Mouse (Mus musculus) hindbrain, embryonic 13.5 days (tissue): Measurements from ENCODE around the gene Wdr37. TPM values are rescaled to one million over a fixed set of nuclear protein-coding genes. Genes with fewer than 3 reads are reported as not detected.

Experiments
- ATAC-seq: fragments of 200-750 bp; cut with Nextera tagmentation; 2 replicates; pipeline ENCODE4 v1.8.0; 2017; ENCODE audit warnings: moderate TSS enrichment; ENCODE audit not compliant: low FRiP score
- H3K27ac ChIP-seq: fragments of 300-500 bp; sonication (generic); 2 replicates; pipeline ENCODE4 v1.5.1; 2015; ENCODE audit warnings: inconsistent platforms, mild to moderate bottlenecking, moderate library complexity
- H3K27me3 ChIP-seq: fragments of 300-500 bp; sonication (generic); 2 replicates; pipeline ENCODE4 v1.6.1; 2015; ENCODE audit warnings: mild to moderate bottlenecking, inconsistent platforms
- H3K36me3 ChIP-seq: fragments of 300-500 bp; sonication (generic); 2 replicates; pipeline ENCODE4 v1.6.1; 2015; ENCODE audit warnings: mild to moderate bottlenecking, inconsistent platforms
- H3K4me1 ChIP-seq: fragments of 300-500 bp; sonication (generic); replicated peaks from 2 replicates; pipeline ENCODE4 v1.6.1; 2015; ENCODE audit warnings: inconsistent platforms
- H3K4me2 ChIP-seq: fragments of 300-500 bp; sonication (generic); 2 replicates; pipeline ENCODE4 v1.6.1; 2015; ENCODE audit warnings: inconsistent platforms, mild to moderate bottlenecking, moderate library complexity
- H3K4me3 ChIP-seq: fragments of 300-500 bp; sonication (generic); 2 replicates; pipeline ENCODE4 v1.5.1; 2015; ENCODE audit warnings: mild to moderate bottlenecking, inconsistent platforms
- H3K9ac ChIP-seq: fragments of 300-500 bp; sonication (generic); 2 replicates; pipeline ENCODE4 v1.6.1; 2015; ENCODE audit warnings: mild to moderate bottlenecking, inconsistent platforms
- H3K9me3 ChIP-seq: fragments of 300-500 bp; sonication (generic); 2 replicates; pipeline ENCODE4 v1.6.1; 2016; ENCODE audit warnings: inconsistent platforms
- WGBS: fragments of 180-500 bp; shearing (Covaris S2); methylation state at CpG from one replicate; pipeline ENCODE4 v1.1.7; 2015; 5-methylcytosine and 5-hydroxymethylcytosine counted together
- microRNA-seq: library from miRNA; unstranded; fragments of <30 nt; microRNA quantifications from one replicate; pipeline ENCODE4, GENCODE M21; 2016
- polyA plus RNA-seq: library from polyadenylated mRNA; unstranded; fragments of >200 nt; fragmentation: Nextera tagmentation; extraction: Ambion mirVana; gene quantifications from 2 replicates; pipeline ENCODE4 v1.2.1, GENCODE M21; 2015

The Wdr37 gene
- polyA plus RNA-seq, 1 experiment from 2014 or later, result 57.7 TPM

DNA sequence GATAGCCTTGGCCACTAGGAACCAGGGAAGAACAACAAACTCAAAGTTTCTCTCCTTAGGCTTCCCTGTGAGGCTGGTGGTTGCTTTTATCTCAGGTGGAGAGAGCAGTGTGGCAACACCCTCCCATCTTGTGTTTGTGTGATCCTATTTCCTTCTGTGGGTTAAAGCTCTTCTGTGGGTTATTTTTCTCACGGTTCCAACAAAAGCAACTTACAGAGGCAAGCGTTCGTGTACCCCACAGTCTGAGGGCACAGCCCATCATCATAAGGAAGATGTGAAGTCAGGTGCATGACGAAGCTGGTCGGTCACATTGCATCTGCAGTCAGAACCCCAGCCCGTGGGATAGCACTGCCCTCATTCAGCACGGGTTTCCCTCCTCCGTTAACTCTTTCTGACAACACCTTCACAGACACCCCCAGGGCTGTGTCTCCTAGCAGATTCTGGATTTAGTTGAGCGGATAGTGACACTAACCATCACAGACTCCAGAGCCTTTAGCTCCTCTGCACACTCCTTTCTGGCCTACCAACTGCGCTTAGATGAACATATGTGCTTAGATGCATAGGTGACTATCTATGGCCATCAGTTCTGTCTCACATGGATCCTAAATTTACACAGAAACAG lies 87.9 kb downstream of the Wdr37 start:
- Histone ChIP-seq H3K27ac (no peak overlapping the region), H3K9ac (no peak overlapping the region), H3K4me2 (no peak overlapping the region), H3K36me3 (no peaks in the 10 kb centered on the region), H3K4me3 (no peak overlapping the region), H3K27me3 (no peaks in the 10 kb centered on the region), H3K4me1 (peaks cover 16% of the 10 kb centered on the region), H3K9me3 (no peaks in the 10 kb centered on the region)
- 88% methylated on average over 10 of the region's 10 CpGs for WGBS
- no peak for ATAC-seq

DNA sequence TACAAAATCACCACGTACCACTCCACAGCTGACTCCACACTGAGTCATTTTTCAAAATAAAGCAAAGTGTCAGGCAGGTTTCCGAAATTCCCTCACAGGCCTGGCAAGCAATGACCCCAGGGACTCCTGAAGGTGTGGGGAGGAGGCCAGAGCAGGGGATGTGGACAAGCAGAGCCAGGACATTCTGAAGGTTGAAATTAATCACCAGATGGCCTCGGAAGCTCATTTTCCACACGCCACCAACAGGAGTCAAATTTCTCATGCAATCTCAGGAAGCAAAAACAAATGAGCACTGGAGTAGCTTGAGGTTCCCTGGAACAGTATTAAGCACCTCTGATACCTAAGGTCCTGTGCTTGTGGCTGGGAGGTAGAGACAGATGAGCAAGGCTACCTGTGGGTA lies 89.1 kb downstream of the Wdr37 start:
- no peaks in the 10 kb centered on the region for H3K36me3 ChIP-seq
- no peak overlapping the region for H3K27ac ChIP-seq
- no peak for ATAC-seq
- peaks cover 16% of the 10 kb centered on the region for H3K4me1 ChIP-seq
- H3K9me3 ChIP-seq, result no peaks in the 10 kb centered on the region
- H3K4me3 ChIP-seq, result no peak overlapping the region
- no peak overlapping the region for H3K4me2 ChIP-seq
- no peaks in the 10 kb centered on the region for H3K27me3 ChIP-seq
- H3K9ac ChIP-seq, result no peak overlapping the region
- 49% methylated on average over 4 of the region's 4 CpGs for WGBS

GRCm38 (mm10) chr13:8780441-8780840 lies 91.3 kb downstream of the Wdr37 start:
- Histone ChIP-seq H3K27me3 (no peaks in the 10 kb centered on the region), H3K36me3 (no peaks in the 10 kb centered on the region), H3K4me3 (no peak overlapping the region), H3K27ac (no peak overlapping the region), H3K4me2 (no peak overlapping the region), H3K9me3 (no peaks in the 10 kb centered on the region), H3K4me1 (peaks cover 15% of the 10 kb centered on the region), H3K9ac (no peak overlapping the region)
- WGBS, result 52% methylated on average over 4 of the region's 4 CpGs
- ATAC-seq, result no peak

DNA sequence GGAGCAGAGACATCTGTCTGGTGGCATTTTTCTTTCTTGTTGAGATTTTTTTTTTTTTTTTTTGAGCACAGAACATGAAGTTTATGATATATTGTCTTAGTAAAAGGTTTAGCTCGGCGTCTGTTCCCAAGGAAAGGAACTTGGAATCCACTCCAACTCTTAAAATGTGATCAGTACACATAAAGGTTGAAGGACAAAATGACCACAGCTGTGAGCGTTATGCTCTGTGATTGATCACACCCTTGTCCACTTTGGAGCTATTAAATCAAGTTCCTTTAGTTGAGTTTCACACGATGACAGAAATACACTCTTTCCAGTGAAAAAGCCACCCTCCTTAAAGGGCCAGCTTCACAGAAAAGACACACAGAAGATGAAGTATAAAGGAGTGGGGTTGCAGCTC lies 101.1 kb downstream of the Wdr37 start:
- no peak overlapping the region for H3K4me3 ChIP-seq
- no peaks in the 10 kb centered on the region for H3K4me1 ChIP-seq
- no peaks in the 10 kb centered on the region for H3K27me3 ChIP-seq
- H3K4me2 ChIP-seq, result no peak overlapping the region
- H3K36me3 ChIP-seq, result peaks cover 2% of the 10 kb centered on the region; the same call in 1 of the 2 replicates
- no peak for ATAC-seq
- H3K9ac ChIP-seq, result no peak overlapping the region
- peaks cover 4% of the 10 kb centered on the region; the same call in 1 of the 2 replicates for H3K9me3 ChIP-seq
- WGBS, result 80% methylated on average over 4 of the region's 4 CpGs
- no peak overlapping the region for H3K27ac ChIP-seq

DNA sequence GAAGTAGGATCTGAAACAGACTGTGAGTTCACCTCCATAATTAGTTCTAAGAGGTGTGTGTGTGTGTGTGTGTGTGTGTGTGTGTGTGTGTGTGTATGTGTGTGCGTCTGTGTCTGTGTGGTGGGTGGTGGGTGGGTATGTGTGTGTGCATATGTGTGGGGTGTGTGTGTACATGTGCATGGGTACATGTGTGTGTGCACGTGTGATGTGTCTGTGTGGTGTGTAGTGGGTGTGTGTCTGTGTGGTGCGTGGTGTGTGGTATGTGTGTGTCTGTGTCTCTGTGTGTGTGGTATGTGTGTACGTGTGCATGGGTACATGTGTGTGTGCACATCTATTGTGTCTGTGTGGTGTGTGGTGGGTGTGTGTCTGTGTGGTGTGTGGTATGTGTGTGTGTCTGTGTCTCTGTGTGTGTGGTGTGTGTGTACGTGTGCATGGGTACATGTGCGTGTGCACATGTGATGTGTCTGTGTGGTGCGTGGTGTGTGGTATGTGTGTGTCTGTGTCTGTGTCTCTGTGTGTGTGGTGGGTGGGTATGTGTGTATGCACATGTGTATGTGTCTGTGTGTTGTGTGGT lies 102.0 kb downstream of the Wdr37 start:
- no peak for ATAC-seq
- Histone ChIP-seq H3K9ac (no peak overlapping the region), H3K27ac (no peak overlapping the region), H3K4me1 (no peaks in the 10 kb centered on the region), H3K9me3 (peaks cover 4% of the 10 kb centered on the region; the same call in 1 of the 2 replicates), H3K4me3 (no peak overlapping the region), H3K4me2 (no peak overlapping the region), H3K36me3 (peaks cover 2% of the 10 kb centered on the region; the same call in 1 of the 2 replicates), H3K27me3 (no peaks in the 10 kb centered on the region)
- WGBS, result 92% methylated on average over 7 of the region's 7 CpGs

GRCm38 (mm10) chr13:8760940-8761339 lies 110.8 kb downstream of the Wdr37 start:
- H3K4me2 ChIP-seq, result no peak overlapping the region
- H3K9me3 ChIP-seq, result no peaks in the 10 kb centered on the region
- no peak overlapping the region for H3K9ac ChIP-seq
- no peak overlapping the region for H3K4me3 ChIP-seq
- 74% methylated on average over 8 of the region's 8 CpGs for WGBS
- H3K27me3 ChIP-seq, result no peaks in the 10 kb centered on the region
- no peak overlapping the region for H3K27ac ChIP-seq
- H3K36me3 ChIP-seq, result no peaks in the 10 kb centered on the region
- H3K4me1 ChIP-seq, result no peaks in the 10 kb centered on the region
- no peak for ATAC-seq

Small RNA genes within 50 kb of the gene (microRNA-seq; reads per million reads assigned to microRNA genes)
- not detected for gene Gm22750

Other genes starting within 250 kb of the Wdr37 start
- gene Idi1, start 13.6 kb upstream of the Wdr37 start, polyA plus RNA-seq, result 87.8 and 88.6 TPM in 2 replicates
- not detected in 2 replicates for gene Gm9745, start 76.3 kb upstream of the Wdr37 start, polyA plus RNA-seq
- gene Idi2, start 81.0 kb upstream of the Wdr37 start, polyA plus RNA-seq, result 0.12 TPM in 1 of 2 replicates, not detected in the other
- gene Gtpbp4, start 124.2 kb upstream of the Wdr37 start, polyA plus RNA-seq, result 72.9 and 83.8 TPM in 2 replicates
- 33.4 and 33.6 TPM in 2 replicates for gene Larp4b, start 222.0 kb upstream of the Wdr37 start, polyA plus RNA-seq